Mouse (Mus musculus) left cerebral cortex, postnatal 36 days (tissue): ENCODE results near the gene Fam196b. TPM values are rescaled to one million over a fixed set of nuclear protein-coding genes. Genes with fewer than 3 reads are reported as not detected.

Source experiments
- DNase-seq, 2 experiments: peaks; one replicate each; pipeline ENCODE4 v3.0.0; 2021 to 2022; ENCODE audit warnings: low spot score in 2 of 2, mixed read lengths in 1 of 2
- intact Hi-C: fragments of 180-260 bp; cut with DNase I; formaldehyde crosslinking; loops from one replicate; pipeline ENCODE4 v1.15.1; 2025
- total RNA-seq, 2 experiments: library from RNA; stranded (reverse); gene quantifications; 2 replicates each; pipeline ENCODE4 v1.2.3; 2021

Gene Fam196b
- total RNA-seq, 2 experiments from 2014 or later = 1.4 to 1.6 TPM

GRCm38 (mm10) chr11:34469792-34470191 lies 155.2 kb downstream of the Fam196b start:
- no peak for DNase-seq
- intact Hi-C loops = no loop called here

Other genes starting within 250 kb of the Fam196b start
- not detected for gene 4930469K13Rik, start 216.3 kb upstream of the Fam196b start, total RNA-seq
- gene Foxi1, start 106.7 kb upstream of the Fam196b start, total RNA-seq = under 1 TPM in 1 of 2 experiments, not detected in 1; 0.12 TPM